Mouse (Mus musculus) heart, embryonic 15.5 days (tissue): ENCODE measurements around the gene Sowahd. TPM values are rescaled to one million over a fixed set of nuclear protein-coding genes. Genes with fewer than 3 reads are reported as not detected.

Experiments used
- ATAC-seq: fragments of 200-750 bp; cut with Nextera tagmentation; replicated peaks from 2 replicates; pipeline ENCODE4 v1.8.0; 2017; ENCODE audit warnings: low read depth, moderate TSS enrichment; ENCODE audit not compliant: insufficient number of reproducible peaks, insufficient read depth, low FRiP score
- H3K27ac ChIP-seq: fragments of 300-500 bp; sonication (generic); 2 replicates; pipeline ENCODE4 v1.5.1; 2015; ENCODE audit warnings: mild to moderate bottlenecking, inconsistent platforms
- H3K27me3 ChIP-seq: fragments of 300-500 bp; sonication (generic); 2 replicates; pipeline ENCODE4 v1.6.1; 2015; ENCODE audit warnings: inconsistent platforms
- H3K36me3 ChIP-seq: fragments of 300-500 bp; sonication (generic); 2 replicates; pipeline ENCODE4 v1.6.1; 2015; ENCODE audit warnings: mild to moderate bottlenecking, inconsistent platforms
- H3K4me1 ChIP-seq: fragments of 300-500 bp; sonication (generic); replicated peaks from 2 replicates; pipeline ENCODE4 v1.6.1; 2015; ENCODE audit warnings: inconsistent platforms
- H3K4me2 ChIP-seq: fragments of 300-500 bp; sonication (generic); 2 replicates; pipeline ENCODE4 v1.6.1; 2015; ENCODE audit warnings: inconsistent platforms, mild to moderate bottlenecking, moderate library complexity
- H3K4me3 ChIP-seq: fragments of 300-500 bp; sonication (generic); 2 replicates; pipeline ENCODE4 v1.5.1; 2015; ENCODE audit warnings: mild to moderate bottlenecking, inconsistent platforms
- H3K9ac ChIP-seq: fragments of 300-500 bp; sonication (generic); 2 replicates; pipeline ENCODE4 v1.6.1; 2015; ENCODE audit warnings: mild to moderate bottlenecking, inconsistent platforms
- H3K9me3 ChIP-seq: fragments of 300-500 bp; sonication (generic); replicated peaks from 2 replicates; pipeline ENCODE4 v1.6.1; 2016; ENCODE audit warnings: inconsistent platforms
- whole genome bisulfite sequencing: fragments of 180-500 bp; shearing (Covaris S2); methylation state at CpG from one replicate; pipeline ENCODE4 v1.1.7; 2015; ENCODE audit warnings: mixed read lengths; 5-methylcytosine and 5-hydroxymethylcytosine counted together
- polyA plus RNA-seq: library from polyadenylated mRNA; unstranded; fragments of >200 nt; fragmentation: Nextera tagmentation; extraction: Ambion mirVana; gene quantifications from 2 replicates; pipeline ENCODE4 v1.2.1, GENCODE M21; 2015

Sowahd gene
- polyA plus RNA-seq, 1 experiment from 2014 or later: 0.10 TPM

GRCm38 (mm10) chrX:37098681-37099080 is 50.0 kb downstream of the Sowahd start:
- WGBS: 84% methylated on average over 3 of the region's 3 CpGs

More at GRCm38 (mm10) chrX:37098681-37099080, 50.0 kb downstream of the Sowahd start:
- H3K9ac ChIP-seq: no peak overlapping the region
- H3K27me3 ChIP-seq: no peaks in the 10 kb centered on the region
- no peak overlapping the region for H3K4me2 ChIP-seq
- H3K4me1 ChIP-seq: no peaks in the 10 kb centered on the region
- H3K36me3 ChIP-seq: peaks cover 14% of the 10 kb centered on the region; the same call in 1 of the 2 replicates
- no peak for ATAC-seq
- H3K27ac ChIP-seq: no peak overlapping the region
- no peak overlapping the region for H3K4me3 ChIP-seq
- H3K9me3 ChIP-seq: no peaks in the 10 kb centered on the region

Other genes starting within 250 kb of the Sowahd start
- 115 and 130 TPM in 2 replicates for gene Ube2a, start 174.9 kb upstream of the Sowahd start, polyA plus RNA-seq
- gene C330007P06Rik, start 174.7 kb upstream of the Sowahd start, polyA plus RNA-seq: 16.6 and 19.0 TPM in 2 replicates
- 0.55 and 0.60 TPM in 2 replicates for gene Nkrf, start 145.9 kb upstream of the Sowahd start, polyA plus RNA-seq
- gene Sept6, start 57.1 kb upstream of the Sowahd start, polyA plus RNA-seq: 46.1 and 49.2 TPM in 2 replicates
- gene Rpl39, start 36.6 kb downstream of the Sowahd start, polyA plus RNA-seq: 272 and 406 TPM in 2 replicates
- 13.9 and 14.1 TPM in 2 replicates for gene Upf3b, start 61.5 kb downstream of the Sowahd start, polyA plus RNA-seq
- gene Nkap, start 78.0 kb downstream of the Sowahd start, polyA plus RNA-seq: 10.8 and 11.3 TPM in 2 replicates
- 0.09 TPM in 1 of 2 replicates, not detected in the other for gene Akap14, start 120.0 kb downstream of the Sowahd start, polyA plus RNA-seq
- gene Ndufa1, start 142.3 kb downstream of the Sowahd start, polyA plus RNA-seq: 695 and 864 TPM in 2 replicates
- gene Rnf113a1, start 142.4 kb downstream of the Sowahd start, polyA plus RNA-seq: 5.4 and 6.0 TPM in 2 replicates
- gene Gm9, start 162.2 kb downstream of the Sowahd start, polyA plus RNA-seq: not detected in 2 replicates
- gene Rhox1, start 173.4 kb downstream of the Sowahd start, polyA plus RNA-seq: not detected in 2 replicates
- gene Rhox2a, start 196.1 kb downstream of the Sowahd start, polyA plus RNA-seq: not detected in 2 replicates
- gene Rhox3a, start 201.1 kb downstream of the Sowahd start, polyA plus RNA-seq: not detected in 2 replicates
- not detected in 2 replicates for gene Rhox4a, start 216.5 kb downstream of the Sowahd start, polyA plus RNA-seq